Mouse (Mus musculus): ENCODE measurements around the gene Skiv2l. TPM values are rescaled to one million over a fixed set of nuclear protein-coding genes. Genes with fewer than 3 reads are reported as not detected.

Skiv2l gene
- polyA plus RNA-seq, 1 experiment: 38.4 TPM

DNA sequence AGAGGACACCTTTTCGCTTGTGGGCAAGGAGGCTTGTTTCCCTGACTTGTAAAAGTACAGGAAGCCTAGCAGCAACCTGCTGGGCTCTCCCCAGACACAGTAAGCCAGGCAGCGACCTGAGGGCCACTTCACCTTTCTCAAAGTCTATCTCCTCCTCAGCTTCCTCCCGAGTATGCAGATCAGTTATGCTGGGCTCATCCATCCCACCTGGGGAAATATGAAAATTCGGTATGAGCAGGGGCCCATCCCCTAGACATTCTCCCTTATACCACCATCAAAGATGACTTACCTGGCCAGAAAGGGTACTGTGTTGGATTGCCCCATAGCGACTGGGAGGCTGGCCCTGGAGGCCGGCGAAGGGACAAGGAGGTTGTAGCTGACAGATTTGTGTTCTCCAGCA lies 2.4 kb downstream of the Skiv2l start:
- peaks cover 5% of the 10 kb centered on the region for H3K36me3 ChIP-seq (ENCODE audit: control insufficient read depth, insufficient read depth)
- peaks cover 12% of the 10 kb centered on the region for H3K79me2 ChIP-seq (ENCODE audit: control insufficient read depth, insufficient read depth)
- no peak overlapping the region for H3ac ChIP-seq (ENCODE audit: control insufficient read depth, insufficient read length)
- no peak overlapping the region for H3K4me3 ChIP-seq
- no peak overlapping the region for H3K4me2 ChIP-seq (ENCODE audit: low read depth)
- no peak for TF ChIP-seq SRF (IDR thresholded peaks at IDR 0.05; ENCODE audit: control insufficient read depth, insufficient read length, low read depth)
- no peak for TF ChIP-seq POLR2A (IDR thresholded peaks at IDR 0.05; ENCODE audit: insufficient read length, low read depth)
- TF ChIP-seq E2F4 (IDR thresholded peaks at IDR 0.05; ENCODE audit: insufficient read depth): no peak
- TF ChIP-seq MAX (IDR thresholded peaks at IDR 0.05; ENCODE audit: low read depth): no peak
- TF ChIP-seq REST (IDR thresholded peaks at IDR 0.05; ENCODE audit: insufficient read depth, insufficient read length): no peak
- no peak for TF ChIP-seq MYOD1 (IDR thresholded peaks at IDR 0.05; ENCODE audit: control insufficient read depth in 1 of 3, insufficient read length in 2 of 3, low read depth in 2 of 3)
- no peak for TF ChIP-seq CEBPB (IDR thresholded peaks at IDR 0.05; ENCODE audit: insufficient read depth, poor library complexity, severe bottlenecking)
- no peak for TF ChIP-seq MYOG (IDR thresholded peaks at IDR 0.05; ENCODE audit: control insufficient read depth in 1 of 3, insufficient read depth in 1 of 3, insufficient read length in 2 of 3, low read depth in 2 of 3)
- no peak for TF ChIP-seq POLR2AphosphoS2 (IDR thresholded peaks at IDR 0.05; ENCODE audit: insufficient read length, low read depth)
- TF ChIP-seq TCF12 (IDR thresholded peaks at IDR 0.05; ENCODE audit: insufficient read depth, poor library complexity, severe bottlenecking): no peak
- TF ChIP-seq USF1 (IDR thresholded peaks at IDR 0.05; ENCODE audit: low read depth): no peak
- TF ChIP-seq TCF3 (IDR thresholded peaks at IDR 0.05; ENCODE audit: insufficient read length, low read depth): no peak
- no peaks in the 10 kb centered on the region for H3K27me3 ChIP-seq (ENCODE audit: control insufficient read depth, insufficient read depth, insufficient read length)

- no peak overlapping the region for H3ac ChIP-seq (ENCODE audit: control insufficient read depth, insufficient read length)
- TF ChIP-seq SRF (IDR thresholded peaks at IDR 0.05; ENCODE audit: control insufficient read depth, insufficient read length, low read depth) (no peak), E2F4 (IDR thresholded peaks at IDR 0.05; ENCODE audit: insufficient read depth) (no peak), CEBPB (IDR thresholded peaks at IDR 0.05; ENCODE audit: insufficient read depth, poor library complexity, severe bottlenecking) (no peak), MYOG (IDR thresholded peaks at IDR 0.05; ENCODE audit: control insufficient read depth in 1 of 3, insufficient read depth in 1 of 3, insufficient read length in 2 of 3, low read depth in 2 of 3) (no peak), TCF12 (IDR thresholded peaks at IDR 0.05; ENCODE audit: insufficient read depth, poor library complexity, severe bottlenecking) (no peak)
- peaks cover 5% of the 10 kb centered on the region for H3K36me3 ChIP-seq (ENCODE audit: control insufficient read depth, insufficient read depth)
These were observed 2.8 kb downstream of the Skiv2l start for GRCm38 (mm10) chr17:34847192-34847591.

GRCm38 (mm10) chr17:34844884-34845283 lies 5.1 kb downstream of the Skiv2l start:
- no peaks in the 10 kb centered on the region for H3K27me3 ChIP-seq (ENCODE audit: control insufficient read depth, insufficient read depth, insufficient read length)
- TF ChIP-seq TCF3 (IDR thresholded peaks at IDR 0.05; ENCODE audit: insufficient read length, low read depth) (no peak), CEBPB (IDR thresholded peaks at IDR 0.05; ENCODE audit: insufficient read depth, poor library complexity, severe bottlenecking) (no peak), USF1 (IDR thresholded peaks at IDR 0.05; ENCODE audit: low read depth) (no peak), TCF12 (IDR thresholded peaks at IDR 0.05; ENCODE audit: insufficient read depth, poor library complexity, severe bottlenecking) (no peak), MAX (IDR thresholded peaks at IDR 0.05; ENCODE audit: low read depth) (no peak), MYOG (IDR thresholded peaks at IDR 0.05; ENCODE audit: control insufficient read depth in 1 of 3, insufficient read depth in 1 of 3, insufficient read length in 2 of 3, low read depth in 2 of 3) (no peak), POLR2AphosphoS2 (IDR thresholded peaks at IDR 0.05; ENCODE audit: insufficient read length, low read depth) (no peak), REST (IDR thresholded peaks at IDR 0.05; ENCODE audit: insufficient read depth, insufficient read length) (no peak), MYOD1 (IDR thresholded peaks at IDR 0.05; ENCODE audit: control insufficient read depth in 1 of 3, insufficient read length in 2 of 3, low read depth in 2 of 3) (no peak), E2F4 (IDR thresholded peaks at IDR 0.05; ENCODE audit: insufficient read depth) (no peak), POLR2A (IDR thresholded peaks at IDR 0.05; ENCODE audit: insufficient read length, low read depth) (no peak), SRF (IDR thresholded peaks at IDR 0.05; ENCODE audit: control insufficient read depth, insufficient read length, low read depth) (no peak)
- H3K4me2 ChIP-seq (ENCODE audit: low read depth): no peak overlapping the region
- H3K4me3 ChIP-seq: no peak overlapping the region
- no peak overlapping the region for H3ac ChIP-seq (ENCODE audit: control insufficient read depth, insufficient read length)
- H3K36me3 ChIP-seq (ENCODE audit: control insufficient read depth, insufficient read depth): peaks cover 10% of the 10 kb centered on the region
- H3K79me2 ChIP-seq (ENCODE audit: control insufficient read depth, insufficient read depth): no peaks in the 10 kb centered on the region

More at GRCm38 (mm10) chr17:34847192-34847591, 2.8 kb downstream of the Skiv2l start:
- Histone ChIP-seq H3K27me3 (ENCODE audit: control insufficient read depth, insufficient read depth, insufficient read length) (no peaks in the 10 kb centered on the region), H3K79me2 (ENCODE audit: control insufficient read depth, insufficient read depth) (peaks cover 12% of the 10 kb centered on the region), H3K4me2 (ENCODE audit: low read depth) (no peak overlapping the region), H3K4me3 (no peak overlapping the region)

- Histone ChIP-seq H3K4me2 (ENCODE audit: low read depth) (no peak overlapping the region), H3K4me3 (no peak overlapping the region), H3ac (ENCODE audit: control insufficient read depth, insufficient read length) (no peak overlapping the region), H3K79me2 (ENCODE audit: control insufficient read depth, insufficient read depth) (peaks cover 17% of the 10 kb centered on the region), H3K36me3 (ENCODE audit: control insufficient read depth, insufficient read depth) (peaks cover 5% of the 10 kb centered on the region), H3K27me3 (ENCODE audit: control insufficient read depth, insufficient read depth, insufficient read length) (no peaks in the 10 kb centered on the region)
- TF ChIP-seq POLR2AphosphoS2 (IDR thresholded peaks at IDR 0.05; ENCODE audit: insufficient read length, low read depth): peak; percentile 26
- no peak for TF ChIP-seq USF1 (IDR thresholded peaks at IDR 0.05; ENCODE audit: low read depth)
- TF ChIP-seq TCF3 (IDR thresholded peaks at IDR 0.05; ENCODE audit: insufficient read length, low read depth): no peak
- no peak for TF ChIP-seq REST (IDR thresholded peaks at IDR 0.05; ENCODE audit: insufficient read depth, insufficient read length)
- no peak for TF ChIP-seq E2F4 (IDR thresholded peaks at IDR 0.05; ENCODE audit: insufficient read depth)
These were observed 9.2 kb downstream of the Skiv2l start for GRCm38 (mm10) chr17:34840736-34841307.

DNA sequence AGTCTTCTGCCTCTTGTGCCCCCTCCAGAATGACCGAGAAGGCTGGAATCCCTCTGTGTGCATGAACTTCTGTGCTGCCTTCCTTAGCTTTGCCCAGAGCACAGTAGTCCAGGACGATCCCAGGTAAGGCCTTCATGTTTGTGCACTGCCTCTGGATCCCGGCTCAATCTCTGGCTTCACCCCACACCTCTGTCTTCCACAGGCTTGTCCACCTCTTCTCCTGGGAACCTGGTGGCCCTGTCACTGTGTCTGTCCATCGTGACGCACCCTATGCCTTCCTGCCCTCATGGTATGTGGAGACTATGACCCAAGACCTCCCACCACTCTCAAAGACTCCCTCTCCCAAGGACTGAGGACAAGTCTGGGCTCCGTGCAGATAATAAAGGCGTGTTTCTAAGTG lies 11.2 kb downstream of the Skiv2l start:
- no peak for TF ChIP-seq REST (IDR thresholded peaks at IDR 0.05; ENCODE audit: insufficient read depth, insufficient read length)
- no peak for TF ChIP-seq CEBPB (IDR thresholded peaks at IDR 0.05; ENCODE audit: insufficient read depth, poor library complexity, severe bottlenecking)
- TF ChIP-seq E2F4 (IDR thresholded peaks at IDR 0.05; ENCODE audit: insufficient read depth): no peak
- no peak for TF ChIP-seq TCF3 (IDR thresholded peaks at IDR 0.05; ENCODE audit: insufficient read length, low read depth)
- no peak for TF ChIP-seq MYOG (IDR thresholded peaks at IDR 0.05; ENCODE audit: control insufficient read depth in 1 of 3, insufficient read depth in 1 of 3, insufficient read length in 2 of 3, low read depth in 2 of 3)
- no peak for TF ChIP-seq MAX (IDR thresholded peaks at IDR 0.05; ENCODE audit: low read depth)
- no peak for TF ChIP-seq SRF (IDR thresholded peaks at IDR 0.05; ENCODE audit: control insufficient read depth, insufficient read length, low read depth)
- Histone ChIP-seq H3K27me3 (ENCODE audit: control insufficient read depth, insufficient read depth, insufficient read length) (no peaks in the 10 kb centered on the region), H3K79me2 (ENCODE audit: control insufficient read depth, insufficient read depth) (peaks cover 33% of the 10 kb centered on the region), H3K36me3 (ENCODE audit: control insufficient read depth, insufficient read depth) (peaks cover 5% of the 10 kb centered on the region), H3K4me3 (no peak overlapping the region), H3K4me2 (ENCODE audit: low read depth) (no peak overlapping the region), H3ac (ENCODE audit: control insufficient read depth, insufficient read length) (no peak overlapping the region)
